Mouse (Mus musculus) neural tube, embryonic 12.5 days (tissue): ENCODE results near the gene Tmem201. TPM values are rescaled to one million over a fixed set of nuclear protein-coding genes. Genes with fewer than 3 reads are reported as not detected.

Experiments used
- ATAC-seq: fragments of 200-750 bp; cut with Nextera tagmentation; 2 replicates; pipeline ENCODE4 v1.8.0; 2017; ENCODE audit warnings: low read depth, mild to moderate bottlenecking, moderate TSS enrichment, moderate library complexity; ENCODE audit not compliant: low FRiP score
- H3K27ac ChIP-seq: fragments of 300-500 bp; sonication (generic); 2 replicates; pipeline ENCODE4 v1.5.1; 2016
- H3K27me3 ChIP-seq: fragments of 300-500 bp; sonication (generic); replicated peaks from 2 replicates; pipeline ENCODE4 v1.6.1; 2016; ENCODE audit warnings: mild to moderate bottlenecking
- H3K36me3 ChIP-seq: fragments of 300-500 bp; sonication (generic); 2 replicates; pipeline ENCODE4 v1.6.1; 2016; ENCODE audit warnings: mild to moderate bottlenecking
- H3K4me1 ChIP-seq: fragments of 300-500 bp; sonication (generic); 2 replicates; pipeline ENCODE4 v1.6.1; 2016
- H3K4me2 ChIP-seq: fragments of 300-500 bp; sonication (generic); replicated peaks from 2 replicates; pipeline ENCODE4 v1.6.1; 2016; ENCODE audit warnings: mild to moderate bottlenecking
- H3K4me3 ChIP-seq: fragments of 300-500 bp; sonication (generic); 2 replicates; pipeline ENCODE4 v1.5.1; 2016
- H3K9ac ChIP-seq: fragments of 300-500 bp; sonication (generic); 2 replicates; pipeline ENCODE4 v1.6.1; 2016; ENCODE audit warnings: mild to moderate bottlenecking
- H3K9me3 ChIP-seq: fragments of 300-500 bp; sonication (generic); 2 replicates; pipeline ENCODE4 v1.6.1; 2016; ENCODE audit warnings: mild to moderate bottlenecking
- WGBS: fragments of 180-500 bp; shearing (Covaris S2); methylation state at CpG from one replicate; pipeline ENCODE4 v1.1.7; 2016; 5-methylcytosine and 5-hydroxymethylcytosine counted together
- polyA plus RNA-seq: library from polyadenylated mRNA; unstranded; fragments of >200 nt; fragmentation: Nextera tagmentation; extraction: Ambion mirVana; gene quantifications from 2 replicates; pipeline ENCODE4 v1.2.1, GENCODE M21; 2016

Gene Tmem201
- polyA plus RNA-seq, result 41.4 and 42.3 TPM in 2 replicates

DNA sequence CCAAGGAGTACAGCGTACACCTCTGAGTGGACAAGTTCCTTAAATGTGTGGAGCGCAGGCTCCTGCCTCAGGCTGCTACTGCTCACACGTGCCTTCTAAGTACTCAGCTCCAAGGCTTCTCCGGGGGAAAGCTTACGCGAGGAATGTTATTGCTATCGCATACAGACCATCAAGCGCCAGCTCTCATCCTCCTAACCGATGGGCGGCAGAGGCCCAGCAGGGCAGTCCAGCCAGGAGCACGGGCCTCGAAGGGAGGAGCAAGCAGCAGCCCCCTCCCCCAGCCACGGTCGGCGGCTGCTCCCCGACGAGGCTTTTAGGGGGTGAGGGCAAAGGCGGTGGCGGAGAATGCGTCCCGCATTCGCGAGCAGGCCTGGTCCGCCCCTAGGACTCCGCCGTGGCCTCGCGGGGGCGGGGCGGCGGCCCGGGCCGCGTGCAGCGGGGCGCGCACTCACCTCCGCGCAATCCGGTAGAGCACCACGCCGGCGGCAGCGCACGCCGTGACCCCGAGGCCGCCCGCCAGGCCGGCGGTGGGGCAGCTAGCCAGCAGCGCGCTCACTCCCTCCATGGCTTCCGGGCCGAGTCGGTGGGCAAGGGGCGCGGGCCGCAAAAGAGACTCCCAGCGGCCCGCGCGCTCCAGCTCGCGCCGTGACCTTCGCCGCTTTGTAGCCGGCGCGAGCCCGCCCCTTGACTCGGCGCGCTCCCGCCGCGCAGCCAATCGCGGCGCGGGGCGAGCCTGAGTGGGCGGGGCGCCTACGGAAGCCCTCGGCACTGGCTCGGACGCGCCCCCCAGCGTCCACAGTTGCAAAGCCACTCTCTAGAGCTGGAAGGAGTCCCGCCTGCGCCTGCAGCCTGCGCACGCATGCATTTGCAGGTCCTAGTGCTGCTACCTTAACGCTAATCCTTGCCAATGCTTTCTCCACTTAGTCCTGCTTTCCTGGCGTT lies at the start of gene Tmem201:
Tmem201 (minus strand) TSS at position 662 of the 942 bp plus-strand sequence.
- no peaks in the 10 kb centered on the region for H3K27me3 ChIP-seq
- H3K9ac ChIP-seq, result peak within 1 kb of the TSS; percentile 93
- peak within 1 kb of the TSS; percentile 89 for H3K4me3 ChIP-seq
- no peaks in the 10 kb centered on the region for H3K9me3 ChIP-seq
- H3K4me1 ChIP-seq, result peaks cover 51% of the 10 kb centered on the region
- ATAC-seq, result peak; percentile 89
- H3K36me3 ChIP-seq, result peaks cover 10% of the 10 kb centered on the region
- under 1% methylated on average over 97 of the region's 97 CpGs for WGBS
- H3K27ac ChIP-seq, result peak within 1 kb of the TSS; percentile 29
- peak within 1 kb of the TSS; percentile 94 for H3K4me2 ChIP-seq

- Histone ChIP-seq H3K4me2 (no peak overlapping the region), H3K4me3 (no peak overlapping the region), H3K9ac (no peak overlapping the region), H3K27ac (no peak overlapping the region), H3K36me3 (no peaks in the 10 kb centered on the region), H3K4me1 (no peaks in the 10 kb centered on the region), H3K27me3 (no peaks in the 10 kb centered on the region), H3K9me3 (no peaks in the 10 kb centered on the region)
- whole genome bisulfite sequencing, result 91% methylated on average over 5 of the region's 5 CpGs
- no peak for ATAC-seq
These were observed 47.1 kb upstream of the Tmem201 start for GRCm38 (mm10) chr4:149784901-149785300.

- no peak overlapping the region for H3K9ac ChIP-seq
- no peaks in the 10 kb centered on the region for H3K36me3 ChIP-seq
- no peak overlapping the region for H3K4me3 ChIP-seq
- WGBS, result 91% methylated on average over 9 of the region's 9 CpGs
- no peak overlapping the region for H3K27ac ChIP-seq
- H3K9me3 ChIP-seq, result no peaks in the 10 kb centered on the region
- no peaks in the 10 kb centered on the region for H3K4me1 ChIP-seq
- no peaks in the 10 kb centered on the region for H3K27me3 ChIP-seq
- no peak overlapping the region for H3K4me2 ChIP-seq
- ATAC-seq, result no peak
These were observed 46.5 kb upstream of the Tmem201 start for GRCm38 (mm10) chr4:149784371-149784770.

DNA sequence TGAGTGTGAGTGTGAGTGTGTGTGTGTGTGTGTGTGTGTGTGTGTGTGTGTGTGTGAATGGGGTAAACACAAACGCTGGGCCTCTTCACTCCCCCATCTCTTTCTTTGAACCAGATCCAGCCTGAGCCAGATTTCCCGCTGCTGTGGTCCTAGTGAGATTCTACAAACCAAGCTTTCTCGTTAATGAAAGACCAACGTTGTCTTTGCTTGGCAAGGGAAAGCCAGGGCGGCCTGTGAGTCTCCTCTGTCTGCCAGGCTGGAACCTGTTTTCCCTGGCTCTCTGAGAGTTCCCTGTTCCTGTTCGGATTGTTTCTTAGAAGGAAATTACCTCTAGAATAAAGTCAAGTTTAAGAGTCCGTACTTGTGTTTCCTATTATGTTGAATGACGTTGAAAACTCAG lies 45.1 kb upstream of the Tmem201 start:
- ATAC-seq, result no peak
- Histone ChIP-seq H3K27me3 (no peaks in the 10 kb centered on the region), H3K9ac (no peak overlapping the region), H3K4me1 (no peaks in the 10 kb centered on the region), H3K27ac (no peak overlapping the region), H3K9me3 (no peaks in the 10 kb centered on the region), H3K4me2 (no peak overlapping the region), H3K36me3 (no peaks in the 10 kb centered on the region), H3K4me3 (no peak overlapping the region)
- WGBS, result 78% methylated on average over 8 of the region's 8 CpGs

DNA sequence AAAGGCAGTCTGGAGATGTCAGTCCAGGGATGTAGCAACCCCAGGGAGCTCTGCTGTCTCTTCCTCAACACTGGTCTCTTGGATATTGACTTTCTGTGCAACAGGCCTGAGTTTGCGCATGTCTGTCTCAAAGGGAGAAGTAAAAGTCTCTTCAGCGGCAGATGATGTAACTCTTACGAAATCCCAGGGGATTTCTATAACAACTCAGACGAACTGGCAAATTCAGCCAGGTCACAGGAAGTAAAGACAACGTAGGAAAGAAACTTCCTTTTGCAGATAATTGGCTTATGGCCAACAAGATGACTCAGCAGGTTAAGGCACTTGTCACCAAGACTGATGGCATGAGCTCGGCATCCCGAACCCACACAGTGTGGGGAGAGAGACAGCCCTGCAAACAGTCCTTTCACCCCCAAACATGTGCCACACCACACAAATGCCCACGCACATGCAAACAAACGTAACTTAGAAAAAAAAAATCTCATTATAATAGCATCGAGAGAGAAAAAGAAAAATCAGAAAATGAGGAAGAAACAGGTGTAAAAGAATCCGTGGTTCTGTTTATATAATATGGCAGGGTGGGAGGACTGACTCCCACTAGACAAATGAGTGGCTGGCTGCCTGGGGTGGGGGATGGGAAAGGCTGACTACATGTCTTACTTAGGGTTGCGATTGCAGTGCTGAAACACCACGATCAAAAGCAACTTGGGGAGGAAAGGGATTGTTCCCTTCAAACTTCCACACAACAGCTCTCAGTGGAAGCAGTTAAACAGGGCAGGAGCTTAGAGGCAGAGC lies 42.9 kb upstream of the Tmem201 start:
- no peak overlapping the region for H3K4me3 ChIP-seq
- H3K27me3 ChIP-seq, result no peaks in the 10 kb centered on the region
- no peak overlapping the region for H3K27ac ChIP-seq
- no peak overlapping the region for H3K4me2 ChIP-seq
- H3K9ac ChIP-seq, result no peak overlapping the region
- no peak for ATAC-seq
- H3K4me1 ChIP-seq, result no peaks in the 10 kb centered on the region
- WGBS, result 79% methylated on average over 13 of the region's 13 CpGs
- no peaks in the 10 kb centered on the region for H3K36me3 ChIP-seq
- no peaks in the 10 kb centered on the region for H3K9me3 ChIP-seq

DNA sequence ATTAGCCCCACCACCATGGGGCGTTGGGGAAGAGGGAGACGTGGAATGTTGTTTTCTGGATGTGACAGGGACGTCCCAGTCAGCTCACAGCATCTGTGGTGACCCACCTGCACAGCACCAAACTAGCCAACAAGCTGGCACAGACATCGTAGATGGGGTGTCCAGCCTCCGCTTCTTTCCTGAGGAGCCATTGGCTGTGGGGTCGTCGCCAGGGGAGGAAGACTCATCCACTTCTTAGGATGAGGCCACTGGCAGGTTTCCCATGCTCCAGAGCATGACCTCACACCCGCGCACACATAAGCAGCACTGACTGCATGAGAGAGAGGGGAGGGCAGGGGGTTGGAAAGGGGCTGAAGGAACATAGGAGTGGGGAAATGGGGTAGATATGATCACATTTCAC lies 42.1 kb upstream of the Tmem201 start:
- H3K27ac ChIP-seq, result no peak overlapping the region
- 85% methylated on average over 9 of the region's 9 CpGs for WGBS

DNA sequence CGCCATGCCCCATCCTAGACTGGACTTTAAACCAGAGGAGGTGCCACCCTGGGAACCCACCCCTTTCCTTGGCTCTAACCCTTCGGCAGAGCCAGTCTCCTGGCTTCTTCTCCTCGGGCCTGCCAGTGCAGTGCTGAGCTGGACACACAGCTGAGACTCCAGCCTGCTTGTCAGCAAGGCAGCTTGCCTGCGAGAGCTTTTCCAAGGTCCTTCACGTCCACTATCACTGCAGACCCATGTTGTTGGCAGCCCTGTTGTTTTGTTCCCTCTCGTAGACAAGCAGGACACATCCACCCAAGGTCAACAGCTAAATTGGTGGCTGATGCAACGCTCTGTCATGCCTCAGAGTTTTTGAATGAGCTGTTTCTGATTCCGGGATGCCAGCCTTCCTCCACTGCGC lies 39.3 kb upstream of the Tmem201 start:
- Histone ChIP-seq H3K9me3 (no peaks in the 10 kb centered on the region), H3K4me1 (peaks cover 17% of the 10 kb centered on the region), H3K27me3 (no peaks in the 10 kb centered on the region), H3K4me2 (no peak overlapping the region), H3K4me3 (no peak overlapping the region), H3K36me3 (no peaks in the 10 kb centered on the region), H3K9ac (no peak overlapping the region), H3K27ac (no peak overlapping the region)
- WGBS, result 85% methylated on average over 9 of the region's 9 CpGs
- ATAC-seq, result no peak

More for the DNA sequence above, 42.1 kb upstream of the Tmem201 start:
- no peaks in the 10 kb centered on the region for H3K9me3 ChIP-seq
- no peak overlapping the region for H3K9ac ChIP-seq
- no peaks in the 10 kb centered on the region for H3K27me3 ChIP-seq
- H3K4me1 ChIP-seq, result no peaks in the 10 kb centered on the region
- no peaks in the 10 kb centered on the region for H3K36me3 ChIP-seq
- H3K4me3 ChIP-seq, result no peak overlapping the region
- no peak overlapping the region for H3K4me2 ChIP-seq
- no peak for ATAC-seq

- H3K4me2 ChIP-seq, result no peak overlapping the region
- no peak overlapping the region for H3K4me3 ChIP-seq
- H3K36me3 ChIP-seq, result no peaks in the 10 kb centered on the region
- no peak overlapping the region for H3K9ac ChIP-seq
- WGBS, result 49% methylated on average over 8 of the region's 8 CpGs
- no peaks in the 10 kb centered on the region for H3K27me3 ChIP-seq
- no peak for ATAC-seq
- H3K4me1 ChIP-seq, result peaks cover 17% of the 10 kb centered on the region
- no peak overlapping the region for H3K27ac ChIP-seq
- no peaks in the 10 kb centered on the region for H3K9me3 ChIP-seq
These were observed 38.0 kb upstream of the Tmem201 start for GRCm38 (mm10) chr4:149775760-149776362.

- no peaks in the 10 kb centered on the region for H3K36me3 ChIP-seq
These were observed 37.5 kb upstream of the Tmem201 start for GRCm38 (mm10) chr4:149775330-149775729.

GRCm38 (mm10) chr4:149774094-149774470 lies 36.2 kb upstream of the Tmem201 start, which contains the start of gene Slc25a33:
Gene Slc25a33, minus strand, starts transcription at chr4:149774277.
- peak within 1 kb of the TSS; percentile 62 for H3K27ac ChIP-seq
- H3K4me3 ChIP-seq, result peak within 1 kb of the TSS; percentile 73
- H3K36me3 ChIP-seq, result no peaks in the 10 kb centered on the region
- H3K4me1 ChIP-seq, result peaks cover 17% of the 10 kb centered on the region
- H3K9me3 ChIP-seq, result no peaks in the 10 kb centered on the region
- H3K9ac ChIP-seq, result peak within 1 kb of the TSS; percentile 89
- H3K27me3 ChIP-seq, result no peaks in the 10 kb centered on the region
- H3K4me2 ChIP-seq, result peak within 1 kb of the TSS; percentile 98
- peak; percentile 98 for ATAC-seq
- WGBS, result under 1% methylated on average over 51 of the region's 51 CpGs

More at GRCm38 (mm10) chr4:149775330-149775729, 37.5 kb upstream of the Tmem201 start:
- Histone ChIP-seq H3K27me3 (no peaks in the 10 kb centered on the region), H3K4me3 (no peak overlapping the region), H3K4me1 (peaks cover 17% of the 10 kb centered on the region), H3K27ac (no peak overlapping the region), H3K4me2 (no peak overlapping the region), H3K9me3 (no peaks in the 10 kb centered on the region), H3K9ac (no peak overlapping the region)
- ATAC-seq, result no peak
- 78% methylated on average over 7 of the region's 7 CpGs for WGBS

GRCm38 (mm10) chr4:149773408-149774093 lies 35.7 kb upstream of the Tmem201 start:
- peak overlapping the region; percentile 73 for H3K4me3 ChIP-seq
- under 1% methylated on average over 64 of the region's 65 CpGs for WGBS
- H3K4me2 ChIP-seq, result peak overlapping the region; percentile 98
- ATAC-seq, result peak; percentile 74
- no peaks in the 10 kb centered on the region for H3K27me3 ChIP-seq
- H3K9ac ChIP-seq, result peak overlapping the region; percentile 89
- H3K27ac ChIP-seq, result peak overlapping the region; percentile 62
- no peaks in the 10 kb centered on the region for H3K9me3 ChIP-seq
- H3K36me3 ChIP-seq, result no peaks in the 10 kb centered on the region
- peaks cover 17% of the 10 kb centered on the region for H3K4me1 ChIP-seq
